Mouse (Mus musculus) kidney, postnatal 25 days (tissue): Measurements from ENCODE around the gene Tbx6.
A peak's percentile ranks its signal among the peaks of the same experiment; 100 is the strongest.

Experiments
- DNase-seq, 2 experiments: peaks; one replicate each; pipeline ENCODE4 v3.0.0; 2021; ENCODE audit warnings: mixed read lengths in 2 of 2

Gene Tbx6

GRCm38 (mm10) chr7:126780971-126781635 is at the start of gene Tbx6:
TSS of gene Tbx6 (plus strand) at chr7:126781483.
- DNase-seq = no peak

DNA sequence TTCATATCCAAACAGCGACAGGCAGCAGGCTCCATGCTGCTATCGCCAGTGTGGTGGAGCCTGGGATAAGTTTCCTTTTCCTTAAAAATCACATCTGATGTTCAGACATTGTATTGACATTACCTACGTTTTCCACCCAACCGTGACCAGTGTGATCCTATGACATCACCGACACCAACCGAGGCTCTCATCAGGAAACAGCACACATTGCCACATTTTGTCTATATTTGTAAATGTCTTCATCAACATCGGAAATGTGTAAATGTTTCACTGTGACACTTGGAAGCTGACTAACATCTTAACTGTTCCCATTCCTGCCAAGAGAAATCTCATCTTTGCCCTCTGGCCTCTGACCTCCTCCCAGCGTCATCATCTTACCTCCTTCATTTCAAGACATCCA is 45.2 kb upstream of the Tbx6 start:
- DNase-seq = no peak

GRCm38 (mm10) chr7:126739551-126739950 is 41.7 kb upstream of the Tbx6 start:
- no peak for DNase-seq

- DNase-seq = no peak
Measured at GRCm38 (mm10) chr7:126740132-126740735, 41.0 kb upstream of the Tbx6 start.

GRCm38 (mm10) chr7:126740977-126741376 is 40.3 kb upstream of the Tbx6 start:
- DNase-seq = no peak

GRCm38 (mm10) chr7:126741452-126741851 is 39.8 kb upstream of the Tbx6 start:
- DNase-seq = no peak

GRCm38 (mm10) chr7:126741964-126742482 is 39.3 kb upstream of the Tbx6 start:
- DNase-seq = no peak

DNA sequence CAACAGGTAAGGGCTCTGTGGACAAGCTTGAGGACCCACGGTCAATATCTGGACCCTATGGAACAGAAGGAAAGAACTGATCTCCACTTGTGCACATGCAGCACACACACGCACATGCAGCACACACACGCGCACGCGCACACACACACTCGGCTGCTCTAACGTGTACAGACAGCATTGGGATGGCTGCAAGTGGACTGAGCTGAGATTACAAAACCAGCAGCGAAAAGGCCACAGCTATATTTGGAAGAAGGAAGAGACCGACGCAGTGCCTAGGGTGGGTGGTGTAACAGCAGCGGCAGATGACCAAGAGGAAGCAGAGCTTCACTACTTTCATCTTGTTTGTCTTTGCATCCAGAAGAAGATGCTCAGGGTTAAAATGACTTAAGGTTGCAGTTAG is 35.2 kb upstream of the Tbx6 start:
- DNase-seq = no peak

DNA sequence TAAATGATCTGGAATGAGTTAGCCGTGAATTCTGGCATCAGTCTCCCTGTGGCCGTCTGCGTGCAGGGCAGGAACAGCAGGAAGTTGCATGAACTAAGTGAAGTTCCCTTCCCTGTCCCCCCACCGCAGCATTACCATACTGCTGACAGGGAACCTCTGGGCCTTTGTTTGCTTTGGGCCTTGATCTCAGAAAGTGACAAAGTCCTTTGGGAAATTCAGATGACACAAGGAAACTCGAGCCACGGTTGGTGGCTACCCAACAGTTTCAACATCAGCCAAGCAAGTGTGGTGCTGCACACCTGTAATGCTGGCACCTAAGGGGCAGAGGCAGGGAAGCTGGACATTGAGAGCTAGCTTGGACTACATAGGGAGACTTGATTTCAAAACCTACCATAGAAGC is 34.5 kb upstream of the Tbx6 start:
- no peak for DNase-seq

- no peak for DNase-seq
Measured at GRCm38 (mm10) chr7:126748824-126749223, 32.5 kb upstream of the Tbx6 start.

GRCm38 (mm10) chr7:126749582-126750343 is 31.5 kb upstream of the Tbx6 start:
- no peak for DNase-seq

- peak; percentile 88 to 89 for DNase-seq
Measured at GRCm38 (mm10) chr7:126754866-126755265, 26.4 kb upstream of the Tbx6 start.

DNA sequence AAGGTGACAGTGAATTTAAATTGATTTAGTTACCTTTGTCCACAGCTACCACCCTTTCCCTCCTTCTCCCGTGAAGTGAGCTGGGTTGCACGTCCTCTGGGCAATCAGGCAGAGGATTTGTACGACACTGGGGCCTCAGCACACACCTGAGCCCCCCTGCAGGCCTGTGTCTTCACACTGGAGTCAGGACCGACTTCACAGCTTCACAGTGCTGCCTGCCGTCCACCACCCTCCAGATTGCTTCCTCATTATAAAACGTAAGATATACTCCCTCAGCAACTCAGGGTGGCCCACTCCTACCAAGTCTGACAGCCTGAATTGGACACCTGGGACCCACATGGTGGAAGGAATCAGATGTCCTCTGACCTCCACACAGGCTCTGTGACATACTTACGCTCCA is 22.7 kb upstream of the Tbx6 start:
- DNase-seq = no peak

GRCm38 (mm10) chr7:126759050-126759671 is 22.1 kb upstream of the Tbx6 start, which contains the start of gene Mapk3:
TSS of gene Mapk3 (plus strand) at chr7:126759601.
- peak; percentile 93 to 95 for DNase-seq

- DNase-seq = no peak
Measured at GRCm38 (mm10) chr7:126759672-126760390, 21.5 kb upstream of the Tbx6 start.

GRCm38 (mm10) chr7:126760391-126760802 is 20.9 kb upstream of the Tbx6 start:
- peak; percentile 76 to 86 for DNase-seq

DNA sequence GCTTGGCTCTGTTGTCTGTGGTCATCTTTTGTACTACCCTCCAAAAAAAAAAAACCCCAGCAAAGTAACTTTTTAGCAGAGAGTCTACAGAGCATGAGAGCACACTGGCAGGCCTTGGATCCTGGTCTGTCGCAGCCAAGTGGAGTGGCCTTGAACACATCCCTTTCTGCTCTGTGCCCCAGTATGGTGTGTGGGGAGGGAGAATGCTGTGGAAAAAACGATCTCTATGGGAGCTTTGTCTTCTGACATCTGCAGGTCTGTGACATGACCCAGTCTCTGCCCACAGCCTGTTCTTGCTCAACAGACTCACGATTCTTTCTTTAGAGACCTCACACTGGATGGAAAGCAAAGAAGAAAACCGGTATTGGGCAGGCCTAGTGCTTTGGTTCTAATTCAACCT is 20.3 kb upstream of the Tbx6 start:
- DNase-seq = no peak

DNA sequence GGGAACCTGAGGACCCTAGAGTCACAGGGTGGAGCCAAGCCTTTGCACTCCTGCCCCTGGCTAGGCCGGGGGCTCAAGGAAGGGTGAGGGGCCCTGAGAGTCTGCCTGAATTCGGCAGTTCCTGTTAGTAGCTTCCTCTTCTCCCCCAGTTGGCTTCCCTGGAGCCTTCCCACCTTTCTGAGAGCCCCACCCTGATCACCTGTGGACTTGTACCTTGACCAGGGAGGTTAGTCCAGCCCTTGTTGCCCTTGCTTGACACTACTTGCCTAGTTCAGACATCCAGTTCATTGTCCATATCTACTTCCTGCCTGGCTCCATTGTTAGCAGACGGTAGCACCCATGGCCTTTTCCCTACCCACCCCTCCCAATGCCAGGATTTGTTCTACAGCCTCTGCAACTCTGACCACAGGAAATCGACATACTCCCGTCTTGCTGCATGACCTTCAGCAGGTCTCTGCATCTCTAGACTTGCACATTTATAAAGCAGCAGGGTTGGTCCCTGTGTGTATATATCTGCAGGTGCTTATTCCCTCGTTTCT is 19.7 kb upstream of the Tbx6 start:
- DNase-seq = no peak

GRCm38 (mm10) chr7:126762471-126763008 is 18.7 kb upstream of the Tbx6 start:
- no peak for DNase-seq

DNA sequence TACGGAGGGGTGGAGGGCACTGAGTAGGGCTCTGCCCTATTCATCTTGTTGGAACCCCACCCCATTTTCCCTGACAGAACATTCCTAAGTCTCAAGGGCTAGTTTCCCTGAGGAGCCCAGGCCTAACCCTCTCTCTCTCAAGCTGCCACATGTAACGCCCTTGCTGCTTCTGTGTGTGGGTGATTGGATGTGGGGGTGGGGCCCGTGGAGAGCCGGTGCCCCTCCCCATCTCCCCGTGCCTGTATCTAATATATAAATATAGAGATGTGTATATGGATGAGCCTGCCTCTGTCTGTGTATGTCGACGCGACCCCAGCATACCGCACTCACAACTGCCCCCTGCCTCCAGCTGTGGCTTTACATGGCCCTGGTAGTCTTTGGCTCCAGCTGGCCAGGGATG is 15.7 kb upstream of the Tbx6 start:
- no peak for DNase-seq

DNA sequence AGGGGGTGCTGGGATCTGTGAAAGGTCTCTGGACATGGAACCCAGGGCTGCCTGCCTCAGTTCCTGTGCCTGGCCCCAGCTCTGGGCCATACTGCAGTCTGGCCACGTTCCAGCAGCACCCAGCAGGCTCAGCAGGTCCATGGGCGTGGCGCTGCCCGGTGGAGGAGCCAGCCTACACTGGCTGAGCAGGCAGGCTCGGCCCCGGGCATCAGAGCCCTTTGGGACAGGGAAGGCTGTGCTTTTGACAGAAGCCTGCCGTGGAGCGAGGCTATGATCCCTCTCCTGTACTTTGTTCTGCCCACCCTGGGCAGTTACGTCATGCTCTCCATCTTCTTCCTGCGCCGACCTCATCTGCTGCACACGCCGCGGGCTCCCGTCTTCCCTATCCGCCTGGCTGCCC is 15.1 kb upstream of the Tbx6 start, which contains the start of gene Gdpd3:
TSS of gene Gdpd3 (plus strand) at position 134 of the 400 bp plus-strand sequence.
- DNase-seq = peak; percentile 77 to 88

GRCm38 (mm10) chr7:126767001-126767400 is 14.3 kb upstream of the Tbx6 start:
- peak; percentile 43 to 66 for DNase-seq
